Mouse (Mus musculus) testis, adult 2 months (tissue): ENCODE measurements around the gene Otoa.

Experiments
- CTCF ChIP-seq: fragments of 200-500 bp; IDR thresholded peaks from 2 replicates; pipeline ENCODE4 v1.5.1; 2012; ENCODE audit warnings: low read depth, mild to moderate bottlenecking, inconsistent platforms, low read length, moderate library complexity; ENCODE audit not compliant: control insufficient read depth, insufficient read depth, insufficient replicate concordance
- POLR2A ChIP-seq: fragments of 200-500 bp; IDR thresholded peaks from 2 replicates; pipeline ENCODE4 v1.6.1; 2012; ENCODE audit warnings: low read depth, mild to moderate bottlenecking, inconsistent platforms, low read length, moderate library complexity; ENCODE audit not compliant: control insufficient read depth

DNA sequence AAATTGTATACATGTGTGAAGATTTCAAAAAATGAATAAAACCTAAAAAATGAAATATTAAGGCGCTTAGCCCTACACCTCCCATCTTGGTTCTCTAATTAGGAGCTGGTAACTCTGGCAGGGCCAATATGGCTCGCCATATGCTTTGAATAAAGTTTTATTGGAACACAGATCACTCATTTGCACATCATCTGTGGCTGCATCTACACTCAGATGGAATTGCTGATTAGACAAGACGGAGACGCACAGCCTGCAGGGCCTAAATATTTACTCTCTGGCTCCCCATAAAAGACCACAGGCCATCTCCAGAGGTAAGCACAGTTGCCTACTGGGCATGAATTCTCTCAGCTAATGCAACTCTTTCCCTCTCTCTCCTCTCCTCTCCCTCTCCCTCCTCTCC lies 130.4 kb downstream of the Otoa start:
- TF ChIP-seq CTCF (no peak), POLR2A (no peak)
